Comparison of ENCODE assay signal across 16 mouse cellular contexts in the genomic region with DNA sequence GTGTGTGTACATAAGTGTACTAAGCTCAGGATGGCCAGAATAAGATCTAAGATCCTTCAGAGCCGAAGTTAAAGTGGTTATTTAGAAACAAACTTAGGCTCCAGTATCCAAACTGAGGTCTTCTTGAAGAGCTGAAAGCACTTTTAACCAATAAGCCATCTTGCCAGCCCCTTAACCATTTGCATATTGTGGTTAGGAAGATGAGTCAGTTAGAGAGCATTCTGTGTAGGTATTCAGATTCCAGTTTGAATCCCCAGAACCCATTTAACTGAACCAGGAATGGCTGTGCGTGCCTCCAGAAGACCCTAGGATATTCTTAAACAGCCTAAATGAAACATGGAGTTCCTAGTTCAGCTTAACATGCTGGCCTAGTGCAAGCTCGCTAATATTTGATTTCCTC.
"Had no signal": no experiment of that assay in that cellular context is flagged by ENCODE, and none has a peak within 500 bp of the region (broad histone marks: within the 10 kb centered on the region; RNA-seq: fewer than 3 reads in every experiment).

No protein-coding gene starts in this region.

- H3K27ac ChIP-seq: macrophage; midbrain, embryonic 13.5 days; midbrain, embryonic 15.5 days; neural tube, embryonic 12.5 days had no signal

- H3K9me3 ChIP-seq: midbrain, embryonic 13.5 days; midbrain, embryonic 15.5 days; neural tube, embryonic 12.5 days had no signal

- DNase-seq: lung, adult 18-20 months; lung, embryonic 14.5 days; lung, postnatal 10 days; lung, postnatal 36 days; right cerebral cortex, postnatal 14 days; right cerebral cortex, postnatal 4 days; spleen, adult 18-20 months; thymus, adult 18-20 months; thymus, postnatal 14 days; thymus, postnatal 36 days had no signal

- H3K4me1 ChIP-seq: megakaryocyte, embryonic 14.5 days; midbrain, embryonic 13.5 days; midbrain, embryonic 15.5 days; neural tube, embryonic 12.5 days had no signal

- H3K4me2 ChIP-seq: lung, embryonic 14.5 days; midbrain, embryonic 11.5 days; midbrain, embryonic 13.5 days; midbrain, embryonic 15.5 days; neural tube, embryonic 12.5 days had no signal

- H3K27me3 ChIP-seq: megakaryocyte, embryonic 14.5 days; midbrain, embryonic 13.5 days; midbrain, embryonic 15.5 days; neural tube, embryonic 12.5 days had no signal

- H3K4me3 ChIP-seq: megakaryocyte, embryonic 14.5 days; midbrain, embryonic 13.5 days; midbrain, embryonic 15.5 days; neural tube, embryonic 12.5 days had no signal

- H3K36me3 ChIP-seq: midbrain, embryonic 13.5 days; midbrain, embryonic 15.5 days; neural tube, embryonic 12.5 days had no signal

- ATAC-seq: midbrain, embryonic 13.5 days; midbrain, embryonic 15.5 days had no signal

- H3K9ac ChIP-seq: lung, embryonic 14.5 days; midbrain, embryonic 13.5 days; midbrain, embryonic 15.5 days; neural tube, embryonic 12.5 days had no signal
